Mouse (Mus musculus) limb, embryonic 12.5 days (tissue): ENCODE measurements around the gene Pxylp1. TPM values are rescaled to one million over a fixed set of nuclear protein-coding genes. Genes with fewer than 3 reads are reported as not detected.
"Not testable (repeated sequence)": the region's sequence is repeated elsewhere in the genome, so short reads cannot be mapped to it uniquely, and the experiment has no call there.

Source experiments
- ATAC-seq: fragments of 200-750 bp; cut with Nextera tagmentation; 2 replicates; pipeline ENCODE4 v1.8.0; 2017; ENCODE audit warnings: low read depth, moderate TSS enrichment; ENCODE audit not compliant: insufficient number of reproducible peaks, insufficient read depth, low FRiP score, low TSS enrichment
- H3K27ac ChIP-seq: fragments of 300-500 bp; sonication (generic); 2 replicates; pipeline ENCODE4 v1.5.1; 2016; ENCODE audit warnings: mild to moderate bottlenecking, moderate library complexity
- H3K27me3 ChIP-seq: fragments of 300-500 bp; sonication (generic); 2 replicates; pipeline ENCODE4 v1.6.1; 2016; ENCODE audit warnings: mild to moderate bottlenecking, moderate library complexity
- H3K36me3 ChIP-seq: fragments of 300-500 bp; sonication (generic); 2 replicates; pipeline ENCODE4 v1.6.1; 2016; ENCODE audit warnings: mild to moderate bottlenecking, moderate library complexity
- H3K4me1 ChIP-seq: fragments of 300-500 bp; sonication (generic); replicated peaks from 2 replicates; pipeline ENCODE4 v1.6.1; 2016
- H3K4me2 ChIP-seq: fragments of 300-500 bp; sonication (generic); 2 replicates; pipeline ENCODE4 v1.6.1; 2016; ENCODE audit warnings: mild to moderate bottlenecking, moderate library complexity
- H3K4me3 ChIP-seq: fragments of 300-500 bp; sonication (generic); replicated peaks from 2 replicates; pipeline ENCODE4 v1.5.1; 2016; ENCODE audit warnings: mild to moderate bottlenecking
- H3K9ac ChIP-seq: fragments of 300-500 bp; sonication (generic); replicated peaks from 2 replicates; pipeline ENCODE4 v1.6.1; 2016; ENCODE audit warnings: mild to moderate bottlenecking, moderate library complexity
- H3K9me3 ChIP-seq: fragments of 300-500 bp; sonication (generic); 2 replicates; pipeline ENCODE4 v1.6.1; 2016; ENCODE audit warnings: mild to moderate bottlenecking, moderate library complexity
- WGBS: fragments of 180-500 bp; shearing (Covaris S2); methylation state at CpG from one replicate; pipeline ENCODE4 v1.1.7; 2016; 5-methylcytosine and 5-hydroxymethylcytosine counted together
- polyA plus RNA-seq: library from polyadenylated mRNA; unstranded; fragments of >200 nt; fragmentation: Nextera tagmentation; extraction: Ambion mirVana; gene quantifications from 2 replicates; pipeline ENCODE4 v1.2.1, GENCODE M21; 2016

Gene Pxylp1
- polyA plus RNA-seq: 21.4 and 22.8 TPM in 2 replicates

- Histone ChIP-seq H3K4me3 (no peak within 1 kb of the TSS), H3K27ac (no peak within 1 kb of the TSS), H3K27me3 (peaks cover 13% of the 10 kb centered on the region), H3K36me3 (no peaks in the 10 kb centered on the region), H3K4me2 (no peak within 1 kb of the TSS), H3K4me1 (peaks cover 31% of the 10 kb centered on the region), H3K9ac (no peak within 1 kb of the TSS), H3K9me3 (0 out of 2 replicates have a peak, but pooled peaks cover 3% of the 10 kb centered on the region)
- no peak for ATAC-seq
- 11% methylated on average over 3 of the region's 3 CpGs for WGBS
Observed at GRCm38 (mm10) chr9:96892546-96892945, at the start of gene Pxylp1. Gene Pxylp1, minus strand, starts transcription at chr9:96892669.

DNA sequence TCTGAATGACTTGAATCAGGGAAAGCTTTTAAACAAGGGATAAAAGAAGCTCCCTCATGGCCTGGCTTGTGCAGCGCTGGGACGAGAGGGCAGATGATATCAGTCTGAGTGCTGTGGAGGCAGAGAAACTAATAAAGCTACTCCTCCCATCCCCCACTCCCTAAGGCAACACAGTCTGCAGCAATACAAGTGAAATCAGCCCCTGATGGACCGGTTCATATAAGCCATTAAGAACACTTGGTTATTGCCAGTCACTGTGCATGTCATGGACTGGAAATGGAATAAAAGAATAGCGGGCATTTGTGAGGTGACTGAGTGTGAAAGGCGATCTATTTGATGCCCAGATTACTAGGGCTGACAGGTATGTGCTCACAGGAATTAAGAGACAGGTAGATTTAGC lies 46.4 kb upstream of the Pxylp1 start:
- Histone ChIP-seq H3K4me2 (no peak overlapping the region), H3K9ac (0 out of 2 replicates have a peak overlapping the region, but pooled peaks have one; percentile 12), H3K36me3 (peaks cover 31% of the 10 kb centered on the region), H3K27ac (no peak overlapping the region), H3K4me1 (peaks cover 15% of the 10 kb centered on the region), H3K4me3 (no peak overlapping the region), H3K27me3 (no peaks in the 10 kb centered on the region; the same call in 1 of the 2 replicates), H3K9me3 (peaks cover 16% of the 10 kb centered on the region)
- 61% methylated on average over 5 of the region's 5 CpGs for WGBS
- no peak for ATAC-seq

- H3K9ac ChIP-seq, H3K36me3 ChIP-seq, ATAC-seq, H3K4me2 ChIP-seq, H3K27me3 ChIP-seq, H3K27ac ChIP-seq, H3K4me3 ChIP-seq: not testable (repeated sequence)
- Histone ChIP-seq H3K4me1 (peaks cover 15% of the 10 kb centered on the region), H3K9me3 (peaks cover 15% of the 10 kb centered on the region)
- whole genome bisulfite sequencing: 88% methylated on average over 2 of the region's 2 CpGs
Observed at GRCm38 (mm10) chr9:96936427-96936826, 44.0 kb upstream of the Pxylp1 start.

- Histone ChIP-seq H3K9ac (no peak overlapping the region), H3K4me2 (no peak overlapping the region), H3K4me3 (no peak overlapping the region), H3K27ac (no peak overlapping the region), H3K4me1 (peaks cover 15% of the 10 kb centered on the region), H3K36me3 (peaks cover 2% of the 10 kb centered on the region), H3K27me3 (no peaks in the 10 kb centered on the region; the same call in 1 of the 2 replicates), H3K9me3 (peaks cover 11% of the 10 kb centered on the region)
- 60% methylated on average over 15 of the region's 15 CpGs for WGBS
- no peak for ATAC-seq
Observed at GRCm38 (mm10) chr9:96935556-96936300, 43.3 kb upstream of the Pxylp1 start.

- 0 out of 2 replicates have a peak, but pooled peaks cover 5% of the 10 kb centered on the region for H3K9me3 ChIP-seq
- H3K4me1 ChIP-seq: peaks cover 16% of the 10 kb centered on the region
- H3K27me3 ChIP-seq: no peaks in the 10 kb centered on the region; the same call in 1 of the 2 replicates
- no peak overlapping the region for H3K4me2 ChIP-seq
- no peak overlapping the region for H3K9ac ChIP-seq
- H3K36me3 ChIP-seq: no peaks in the 10 kb centered on the region
- no peak for ATAC-seq
- H3K27ac ChIP-seq: no peak overlapping the region
- 84% methylated on average over 3 of the region's 3 CpGs for WGBS
- no peak overlapping the region for H3K4me3 ChIP-seq
Observed at GRCm38 (mm10) chr9:96934816-96935215, 42.3 kb upstream of the Pxylp1 start.

GRCm38 (mm10) chr9:96932751-96933150 lies 40.3 kb upstream of the Pxylp1 start:
- no peak overlapping the region for H3K4me3 ChIP-seq
- H3K4me2 ChIP-seq: no peak overlapping the region
- 0 out of 2 replicates have a peak, but pooled peaks cover 5% of the 10 kb centered on the region for H3K9me3 ChIP-seq
- no peaks in the 10 kb centered on the region for H3K36me3 ChIP-seq
- peaks cover 3% of the 10 kb centered on the region; the same call in 1 of the 2 replicates for H3K27me3 ChIP-seq
- peaks cover 8% of the 10 kb centered on the region for H3K4me1 ChIP-seq
- 85% methylated on average over 8 of the region's 8 CpGs for WGBS
- no peak for ATAC-seq
- H3K9ac ChIP-seq: no peak overlapping the region
- no peak overlapping the region for H3K27ac ChIP-seq

GRCm38 (mm10) chr9:96923577-96924316 lies 31.3 kb upstream of the Pxylp1 start:
- ATAC-seq: peak; percentile 72
- Histone ChIP-seq H3K9me3 (peaks cover 19% of the 10 kb centered on the region), H3K4me3 (no peak overlapping the region), H3K4me1 (peaks cover 24% of the 10 kb centered on the region), H3K9ac (no peak overlapping the region), H3K27ac (peak overlapping the region; percentile 82), H3K36me3 (no peaks in the 10 kb centered on the region), H3K4me2 (0 out of 2 replicates have a peak overlapping the region, but pooled peaks have one; percentile 2), H3K27me3 (peaks cover 5% of the 10 kb centered on the region; the same call in 1 of the 2 replicates)
- 50% methylated on average over 17 of the region's 17 CpGs for WGBS

DNA sequence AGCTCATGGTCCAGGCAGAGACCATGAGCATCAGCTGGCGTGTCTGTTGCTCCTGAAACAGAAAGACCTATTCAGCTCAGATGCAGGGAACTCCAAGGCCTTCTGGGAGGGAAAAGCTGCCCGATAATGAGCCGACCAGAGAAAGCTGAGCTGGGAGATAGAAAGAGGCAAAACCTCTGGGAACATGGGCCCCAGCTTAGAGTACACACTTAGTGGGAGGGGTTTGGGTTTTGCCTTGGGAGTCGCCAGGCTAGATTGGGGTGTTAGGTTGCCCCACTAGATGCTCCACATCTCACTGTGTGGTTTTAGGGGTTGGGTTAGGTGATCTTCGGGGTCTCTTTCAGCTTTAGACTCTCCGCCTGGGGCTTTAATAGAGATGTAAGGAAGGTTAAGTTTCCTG lies 30.6 kb upstream of the Pxylp1 start:
- ATAC-seq: no peak
- 70% methylated on average over 6 of the region's 6 CpGs for WGBS
- peaks cover 19% of the 10 kb centered on the region for H3K9me3 ChIP-seq

GRCm38 (mm10) chr9:96916620-96917538 lies 24.4 kb upstream of the Pxylp1 start:
- H3K27me3 ChIP-seq: no peaks in the 10 kb centered on the region
- H3K4me2 ChIP-seq: no peak overlapping the region
- WGBS: 43% methylated on average over 27 of the region's 27 CpGs

More for the DNA sequence above, 30.6 kb upstream of the Pxylp1 start:
- no peak overlapping the region for H3K9ac ChIP-seq
- H3K27me3 ChIP-seq: peaks cover 5% of the 10 kb centered on the region; the same call in 1 of the 2 replicates
- H3K4me2 ChIP-seq: 0 out of 2 replicates have a peak overlapping the region, but pooled peaks have one; percentile 2
- H3K36me3 ChIP-seq: no peaks in the 10 kb centered on the region
- H3K27ac ChIP-seq: peak overlapping the region; percentile 82
- H3K4me1 ChIP-seq: peaks cover 24% of the 10 kb centered on the region
- no peak overlapping the region for H3K4me3 ChIP-seq

DNA sequence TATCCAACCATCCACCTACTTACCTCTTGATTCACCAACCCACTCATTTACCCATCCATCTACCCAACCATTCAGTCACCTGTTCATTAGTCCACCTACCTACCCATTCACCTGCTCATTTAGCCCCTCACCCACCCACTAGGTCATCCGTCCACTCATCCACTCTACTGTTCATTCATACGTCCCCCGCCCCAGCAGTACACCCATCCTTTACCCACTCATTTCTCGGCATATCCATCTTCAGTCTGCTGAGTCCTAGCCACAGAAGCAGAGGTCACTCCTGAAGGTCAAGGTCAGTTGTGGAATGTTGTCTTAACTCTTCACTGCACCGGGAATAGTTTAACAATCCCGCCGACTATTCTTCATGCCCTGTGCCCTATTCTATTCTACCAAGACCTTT lies 23.6 kb upstream of the Pxylp1 start:
- no peak for ATAC-seq
- 58% methylated on average over 7 of the region's 7 CpGs for WGBS
- H3K9me3 ChIP-seq: peaks cover 11% of the 10 kb centered on the region; the same call in 1 of the 2 replicates

More at GRCm38 (mm10) chr9:96916620-96917538, 24.4 kb upstream of the Pxylp1 start:
- H3K9ac ChIP-seq: no peak overlapping the region
- peak; percentile 55 for ATAC-seq
- H3K4me1 ChIP-seq: no peaks in the 10 kb centered on the region
- no peaks in the 10 kb centered on the region for H3K36me3 ChIP-seq
- H3K27ac ChIP-seq: no peak overlapping the region
- H3K9me3 ChIP-seq: peaks cover 11% of the 10 kb centered on the region; the same call in 1 of the 2 replicates
- H3K4me3 ChIP-seq: no peak overlapping the region

More for the DNA sequence above, 23.6 kb upstream of the Pxylp1 start:
- no peaks in the 10 kb centered on the region for H3K36me3 ChIP-seq
- H3K9ac ChIP-seq: no peak overlapping the region
- no peaks in the 10 kb centered on the region for H3K27me3 ChIP-seq
- H3K4me2 ChIP-seq: no peak overlapping the region
- H3K27ac ChIP-seq: no peak overlapping the region
- no peak overlapping the region for H3K4me3 ChIP-seq
- H3K4me1 ChIP-seq: no peaks in the 10 kb centered on the region
